ENCODE assay signal across 23 mouse cellular contexts in the genomic region with DNA sequence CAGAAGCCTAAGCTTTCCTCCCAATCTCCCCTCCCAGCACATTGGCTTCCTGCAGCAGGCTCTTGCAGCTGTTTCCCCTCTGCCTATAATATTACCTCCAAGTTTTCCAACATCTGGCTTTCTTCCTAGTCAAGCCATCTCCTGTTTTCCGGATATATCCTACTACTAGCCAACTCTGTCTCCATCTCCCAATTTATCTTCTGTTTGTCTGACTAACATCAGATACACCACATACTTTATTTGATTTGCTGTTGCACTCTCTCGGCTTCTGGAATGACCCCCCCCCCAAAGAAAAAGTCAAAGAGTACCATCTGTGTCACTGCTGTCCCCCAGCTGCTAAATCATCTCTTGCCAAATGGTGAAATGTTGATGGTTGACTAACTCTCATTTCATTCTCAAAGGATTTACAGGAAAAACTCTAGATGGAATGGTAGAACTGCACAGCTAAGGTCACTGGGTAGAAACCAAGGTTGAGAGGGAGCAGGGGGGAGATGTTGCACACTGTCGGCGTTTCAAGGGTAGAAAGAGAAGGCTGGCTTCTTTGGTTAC. TPM values are rescaled to one million over a fixed set of nuclear protein-coding genes. Genes with fewer than 3 reads are reported as not detected.
DNase-seq lines count a peak whose midpoint lies in the region; ATAC-seq and TF ChIP-seq lines count a peak whose summit lies in the region.
"Had no signal": no experiment of that assay in that cellular context is flagged by ENCODE, and none has a peak within 500 bp of the region (broad histone marks: within the 10 kb centered on the region; RNA-seq: fewer than 3 reads in every experiment).

No protein-coding gene starts in this region.

- intact Hi-C loops in heart, postnatal 10 days (cut with DNase I): no loop called here

- no peak overlapping the region for H3K4me2 ChIP-seq in embryonic facial prominence, embryonic 14.5 days (ENCODE audit: low read depth, low read length)
- H3K4me2 ChIP-seq in kidney, postnatal 0 days (ENCODE audit: low read length): no peak overlapping the region
- H3K4me2 ChIP-seq: forebrain, embryonic 13.5 days; liver, embryonic 13.5 days; neural tube, embryonic 15.5 days had no signal

- no peak for ATAC-seq in embryonic facial prominence, embryonic 14.5 days (ENCODE audit: low read depth)
- no peak; the same call in 1 of the 2 replicates for ATAC-seq in kidney, postnatal 0 days (replicated peaks; ENCODE audit: low FRiP score, low read depth)
- ATAC-seq: CD4-positive, CD25-positive, alpha-beta regulatory T cell, adult 4 months; forebrain, embryonic 13.5 days had no signal

- no peaks in the 10 kb centered on the region for H3K36me3 ChIP-seq in embryonic facial prominence, embryonic 14.5 days (ENCODE audit: control insufficient read depth, insufficient read depth, low read length)
- H3K36me3 ChIP-seq in embryonic facial prominence, embryonic 10.5 days (replicated peaks): no peaks in the 10 kb centered on the region
- no peaks in the 10 kb centered on the region for H3K36me3 ChIP-seq in kidney, postnatal 0 days (ENCODE audit: insufficient read depth, low read length)
- H3K36me3 ChIP-seq: G1E; hindbrain, embryonic 10.5 days; liver, embryonic 13.5 days; neural tube, embryonic 15.5 days had no signal

- no peaks in the 10 kb centered on the region for H3K9me3 ChIP-seq in embryonic facial prominence, embryonic 14.5 days (ENCODE audit: control insufficient read depth, low read length)
- H3K9me3 ChIP-seq in embryonic facial prominence, embryonic 10.5 days: no peaks in the 10 kb centered on the region
- no peaks in the 10 kb centered on the region for H3K9me3 ChIP-seq in kidney, postnatal 0 days (replicated peaks; ENCODE audit: low read length)
- H3K9me3 ChIP-seq: forebrain, embryonic 13.5 days; hindbrain, embryonic 10.5 days; liver, embryonic 13.5 days; neural tube, embryonic 15.5 days had no signal

- H3K27me3 ChIP-seq in embryonic facial prominence, embryonic 14.5 days (replicated peaks; ENCODE audit: control insufficient read depth, insufficient read depth, low read length): no peaks in the 10 kb centered on the region
- H3K27me3 ChIP-seq in embryonic facial prominence, embryonic 10.5 days (replicated peaks; ENCODE audit: low read depth, poor library complexity, severe bottlenecking): no peaks in the 10 kb centered on the region
- H3K27me3 ChIP-seq in kidney, postnatal 0 days (ENCODE audit: insufficient read depth, low read length): no peaks in the 10 kb centered on the region
- H3K27me3 ChIP-seq: forebrain, embryonic 13.5 days; liver, embryonic 13.5 days; neural tube, embryonic 15.5 days had no signal

- H3K4me1 ChIP-seq in embryonic facial prominence, embryonic 14.5 days (ENCODE audit: control insufficient read depth, insufficient read depth, low read length): no peaks in the 10 kb centered on the region
- peaks cover 10% of the 10 kb centered on the region for H3K4me1 ChIP-seq in embryonic facial prominence, embryonic 10.5 days
- no peaks in the 10 kb centered on the region for H3K4me1 ChIP-seq in kidney, postnatal 0 days (replicated peaks; ENCODE audit: insufficient read depth, low read length)
- H3K4me1 ChIP-seq: liver, embryonic 13.5 days; neural tube, embryonic 15.5 days had no signal

- 57% methylated on average over 4 of the region's 4 CpGs for WGBS in embryonic facial prominence, embryonic 14.5 days
- WGBS in embryonic facial prominence, embryonic 10.5 days: 81% methylated on average over 4 of the region's 4 CpGs
- WGBS in kidney, postnatal 0 days: 25% methylated on average over 4 of the region's 4 CpGs

- peak; percentile 35 for DNase-seq in embryonic facial prominence, embryonic 14.5 days (ENCODE audit: low spot score)
- DNase-seq in embryonic facial prominence, embryonic 10.5 days (ENCODE audit: low spot score): no peak
- peak; percentile 81 for DNase-seq in kidney, postnatal 0 days (ENCODE audit: low spot score)
- no peak for DNase-seq in kidney, adult 11 months
- DNase-seq in heart, postnatal 10 days: peak; percentile 49 to 56
- DNase-seq in lung, postnatal 14 days: peak; percentile 15
- DNase-seq in retina, postnatal 1 day: no peak
- DNase-seq in cerebellum, adult 11-12 months: no peak
- DNase-seq: cerebellum, postnatal 10 days; embryo, embryonic 11 days; liver, embryonic 13.5 days; midbrain, embryonic 14.5 days; right cerebral cortex, postnatal 4 days had no signal

- no peak overlapping the region for H3K4me3 ChIP-seq in embryonic facial prominence, embryonic 14.5 days (ENCODE audit: low read depth, low read length)
- H3K4me3 ChIP-seq in embryonic facial prominence, embryonic 10.5 days: no peak overlapping the region
- H3K4me3 ChIP-seq in kidney, postnatal 0 days (replicated peaks; ENCODE audit: low read depth, low read length): no peak overlapping the region
- H3K4me3 ChIP-seq: forebrain, embryonic 13.5 days; hindbrain, embryonic 10.5 days; liver, embryonic 13.5 days; myocyte; neural tube, embryonic 15.5 days had no signal

- H3K9ac ChIP-seq in embryonic facial prominence, embryonic 14.5 days (ENCODE audit: low read depth, low read length): no peak overlapping the region
- H3K9ac ChIP-seq in kidney, postnatal 0 days (ENCODE audit: low read depth, low read length): no peak overlapping the region
- H3K9ac ChIP-seq: forebrain, embryonic 13.5 days; liver, embryonic 13.5 days; neural tube, embryonic 15.5 days had no signal

- H3K27ac ChIP-seq in embryonic facial prominence, embryonic 14.5 days (replicated peaks; ENCODE audit: low read depth, low read length): no peak overlapping the region
- H3K27ac ChIP-seq in embryonic facial prominence, embryonic 10.5 days (replicated peaks): no peak overlapping the region
- H3K27ac ChIP-seq in kidney, postnatal 0 days: no peak overlapping the region
- H3K27ac ChIP-seq: forebrain, embryonic 13.5 days; hindbrain, embryonic 10.5 days; liver, embryonic 13.5 days; neural tube, embryonic 15.5 days had no signal

- TF ChIP-seq CTCF in kidney, postnatal 0 days (IDR thresholded peaks at IDR 0.05; ENCODE audit: low read depth): no peak

RNA-seq across cellular contexts. Expression of gene Ces1d, which starts 17.0 kb away (rescaled TPM):
- 3.2 and 6.0 TPM in 2 replicates for polyA plus RNA-seq in embryonic facial prominence, embryonic 14.5 days (2014; fragmentation: Nextera tagmentation; extraction: Ambion mirVana)
- 1.7 and 1.8 TPM in 2 replicates for polyA plus RNA-seq in embryonic facial prominence, embryonic 10.5 days (2016; fragmentation: Nextera tagmentation; extraction: Ambion mirVana)
- polyA plus RNA-seq in kidney, postnatal 0 days (2015; fragmentation: Nextera tagmentation; extraction: Ambion mirVana): 0.91 and 1.9 TPM in 2 replicates
- total RNA-seq in heart, postnatal 10 days (2021): 10 to 100 TPM; 29.5 to 57.4 TPM
- total RNA-seq: G1E had no signal
- polyA plus RNA-seq: CD4-positive, CD25-positive, alpha-beta regulatory T cell, adult 4 months; G1E; limb, embryonic 11.5 days; midbrain, embryonic 14.5 days; myocyte had no signal

RNA-seq across cellular contexts. Expression of gene Ces1e, which starts 48.8 kb away (rescaled TPM):
- polyA plus RNA-seq in embryonic facial prominence, embryonic 14.5 days (2014; fragmentation: Nextera tagmentation; extraction: Ambion mirVana): 0.17 TPM in 1 of 2 replicates, not detected in the other
- not detected in 2 replicates for polyA plus RNA-seq in embryonic facial prominence, embryonic 10.5 days (2016; fragmentation: Nextera tagmentation; extraction: Ambion mirVana)
- polyA plus RNA-seq in kidney, postnatal 0 days (2015; fragmentation: Nextera tagmentation; extraction: Ambion mirVana): 2.6 and 2.7 TPM in 2 replicates
- 1 to 10 TPM in 1 of 2 experiments, under 1 TPM in 1; 0.94 to 1.0 TPM for total RNA-seq in heart, postnatal 10 days (2021)
- total RNA-seq: G1E; left cerebral cortex, adult 18-20 months; megakaryocyte progenitor cell, adult 5-6 weeks had no signal
- polyA plus RNA-seq: CD4-positive, CD25-positive, alpha-beta regulatory T cell, adult 4 months; forebrain, embryonic 13.5 days; G1E; hindbrain, embryonic 10.5 days; limb, embryonic 11.5 days; midbrain, embryonic 14.5 days; myocyte; neural tube, embryonic 15.5 days had no signal

RNA-seq across cellular contexts. Expression of gene Ces1c, which starts 49.6 kb away (rescaled TPM):
- not detected in 2 replicates for polyA plus RNA-seq in embryonic facial prominence, embryonic 14.5 days (2014; fragmentation: Nextera tagmentation; extraction: Ambion mirVana)
- polyA plus RNA-seq in embryonic facial prominence, embryonic 10.5 days (2016; fragmentation: Nextera tagmentation; extraction: Ambion mirVana): not detected in 2 replicates
- 0.07 and 0.14 TPM in 2 replicates for polyA plus RNA-seq in kidney, postnatal 0 days (2015; fragmentation: Nextera tagmentation; extraction: Ambion mirVana)
- not detected for total RNA-seq in heart, postnatal 10 days (2021)
- total RNA-seq: G1E; left cerebral cortex, adult 18-20 months; megakaryocyte progenitor cell, adult 5-6 weeks had no signal
- polyA plus RNA-seq: CD4-positive, CD25-positive, alpha-beta regulatory T cell, adult 4 months; forebrain, embryonic 13.5 days; G1E; gonadal fat pad, adult 2 months; hindbrain, embryonic 10.5 days; limb, embryonic 11.5 days; midbrain, embryonic 14.5 days; myocyte; neural tube, embryonic 15.5 days had no signal

Comparison
In these comparisons a context has a peak if more than half of its experiments do, and no peak if none do; other contexts are left out.
1. DNase-seq: peak in embryonic facial prominence, embryonic 14.5 days (single experiment), kidney, postnatal 0 days (single experiment), heart, postnatal 10 days (2 of 2) and lung, postnatal 14 days (single experiment); none in embryonic facial prominence, embryonic 10.5 days (single experiment), kidney, adult 11 months (single experiment), retina, postnatal 1 day (single experiment) and cerebellum, adult 11-12 months (single experiment).